Mouse (Mus musculus) kidney, postnatal 0 days (tissue): ENCODE results near the gene Lrch1. TPM values are rescaled to one million over a fixed set of nuclear protein-coding genes. Genes with fewer than 3 reads are reported as not detected.

ENCODE experiments used
- ATAC-seq: fragments of 200-750 bp; cut with Nextera tagmentation; replicated peaks from 2 replicates; pipeline ENCODE4 v1.8.0; 2017; ENCODE audit warnings: low read depth, moderate number of reproducible peaks, moderate TSS enrichment, moderate library complexity; ENCODE audit not compliant: low FRiP score
- DNase-seq: peaks from one replicate; pipeline ENCODE4 v3.0.0-alpha.2; 2016; ENCODE audit warnings: low spot score
- H3K27ac ChIP-seq: fragments of 300-500 bp; sonication (generic); 2 replicates; pipeline ENCODE4 v1.5.1; 2014; ENCODE audit warnings: mild to moderate bottlenecking
- H3K27me3 ChIP-seq: fragments of 300-500 bp; sonication (generic); 2 replicates; pipeline ENCODE4 v1.6.1; 2014; ENCODE audit warnings: low read length, mixed read lengths; ENCODE audit not compliant: insufficient read depth
- H3K36me3 ChIP-seq: fragments of 300-500 bp; sonication (generic); 2 replicates; pipeline ENCODE4 v1.6.1; 2014; ENCODE audit warnings: low read length, mixed read lengths; ENCODE audit not compliant: insufficient read depth
- H3K4me1 ChIP-seq: fragments of 300-500 bp; sonication (generic); replicated peaks from 2 replicates; pipeline ENCODE4 v1.6.1; 2014; ENCODE audit warnings: antibody characterized with exemption, low read length, mixed read lengths; ENCODE audit not compliant: insufficient read depth
- H3K4me2 ChIP-seq: fragments of 300-500 bp; sonication (generic); 2 replicates; pipeline ENCODE4 v1.6.1; 2014; ENCODE audit warnings: mild to moderate bottlenecking, low read length, moderate library complexity, mixed read lengths
- H3K4me3 ChIP-seq: fragments of 300-500 bp; sonication (generic); replicated peaks from 2 replicates; pipeline ENCODE4 v1.5.1; 2014; ENCODE audit warnings: low read depth, low read length
- H3K9ac ChIP-seq: fragments of 300-500 bp; sonication (generic); 2 replicates; pipeline ENCODE4 v1.6.1; 2014; ENCODE audit warnings: low read depth, low read length
- H3K9me3 ChIP-seq: fragments of 300-500 bp; sonication (generic); replicated peaks from 2 replicates; pipeline ENCODE4 v1.6.1; 2016; ENCODE audit warnings: low read length, inconsistent platforms, mixed read lengths
- CTCF ChIP-seq: IDR thresholded peaks from 2 replicates; pipeline ENCODE4 v1.5.1; 2016; ENCODE audit warnings: antibody characterized with exemption, low read depth, mild to moderate bottlenecking, moderate library complexity
- WGBS: fragments of 180-500 bp; shearing (Covaris S2); extraction: QIAGEN DNeasy Blood & Tissue Kit; methylation state at CpG from one replicate; pipeline ENCODE4 v1.1.7; 2014; 5-methylcytosine and 5-hydroxymethylcytosine counted together
- polyA plus RNA-seq: library from polyadenylated mRNA; unstranded; fragments of >200 nt; fragmentation: Nextera tagmentation; extraction: Ambion mirVana; gene quantifications from 2 replicates; pipeline ENCODE4 v1.2.1, GENCODE M21; 2015

The Lrch1 gene
- polyA plus RNA-seq, 1 experiment from 2014 or later, result 16.3 TPM

DNA sequence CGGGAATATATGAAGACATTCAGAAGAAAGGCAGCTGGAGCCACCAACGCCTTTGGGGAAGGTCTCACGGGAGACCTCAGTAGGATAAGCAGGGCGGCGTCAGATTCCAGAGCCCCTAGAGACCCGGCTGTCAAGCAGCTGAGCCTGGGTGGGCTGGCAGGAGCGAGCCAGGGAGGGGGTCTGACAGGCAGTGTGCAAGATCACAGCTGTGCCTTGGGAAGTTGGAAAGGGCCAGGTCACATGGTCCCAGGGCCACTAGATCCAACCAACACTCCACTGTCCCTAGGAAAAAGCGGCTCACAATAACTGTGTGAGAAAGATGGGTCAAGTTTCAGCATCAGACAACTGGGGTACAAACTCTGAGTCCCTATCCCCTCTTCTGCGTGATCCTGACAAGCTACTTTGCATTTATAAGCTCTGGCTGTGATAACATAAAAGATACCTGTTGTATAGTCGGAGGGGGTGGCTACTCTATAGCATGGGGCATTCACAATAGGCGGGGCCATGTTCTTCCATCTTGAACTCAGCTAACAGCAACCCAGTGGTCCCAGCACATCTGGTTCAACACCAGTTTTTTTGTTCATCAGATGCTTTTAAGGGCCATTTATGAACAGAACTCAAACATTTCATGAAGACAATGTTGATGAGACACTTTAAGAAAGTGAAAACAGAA lies 20.6 kb downstream of the Lrch1 start:
- H3K36me3 ChIP-seq, result peaks cover 4% of the 10 kb centered on the region; the same call in 1 of the 2 replicates
- no peaks in the 10 kb centered on the region for H3K27me3 ChIP-seq
- DNase-seq (peak; percentile 64), ATAC-seq (peak; percentile 70; the same call in 1 of the 2 replicates)
- H3K4me2 ChIP-seq, result no peak overlapping the region
- H3K9ac ChIP-seq, result no peak overlapping the region
- H3K9me3 ChIP-seq, result no peaks in the 10 kb centered on the region
- WGBS, result 38% methylated on average over 11 of the region's 11 CpGs
- H3K4me1 ChIP-seq, result peaks cover 10% of the 10 kb centered on the region
- no peak overlapping the region for H3K27ac ChIP-seq
- no peak overlapping the region for H3K4me3 ChIP-seq
- TF ChIP-seq CTCF, result no peak

DNA sequence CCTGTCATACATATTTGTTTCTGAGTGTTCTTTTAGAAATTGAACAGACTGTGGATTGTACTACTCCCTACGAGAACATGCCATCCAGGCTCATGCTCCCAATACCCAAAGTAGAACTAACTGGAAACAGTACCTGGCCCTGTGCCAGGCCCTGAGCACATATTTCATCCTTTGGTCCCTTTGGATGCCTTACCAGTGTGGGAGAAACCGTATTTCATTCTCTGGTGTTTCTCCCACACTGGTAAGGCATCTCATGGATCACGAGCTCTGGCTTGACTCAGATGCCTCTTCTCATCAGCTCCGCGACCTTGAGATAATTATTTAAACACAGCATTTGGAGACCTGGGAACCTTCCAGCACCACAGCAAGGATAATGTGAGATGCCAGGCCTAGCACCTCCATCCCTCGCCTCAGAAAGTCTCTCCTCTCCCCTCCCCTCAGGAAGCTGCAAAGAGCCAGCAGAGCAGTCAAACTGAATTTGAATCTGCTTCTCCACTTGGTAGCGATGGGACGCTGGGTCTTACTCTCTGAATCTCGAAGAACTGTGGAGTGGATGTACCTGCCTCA lies 21.6 kb downstream of the Lrch1 start:
- TF ChIP-seq CTCF, result no peak
- Histone ChIP-seq H3K9ac (no peak overlapping the region), H3K4me2 (no peak overlapping the region), H3K4me1 (peaks cover 12% of the 10 kb centered on the region), H3K27ac (no peak overlapping the region), H3K27me3 (no peaks in the 10 kb centered on the region), H3K9me3 (no peaks in the 10 kb centered on the region), H3K36me3 (peaks cover 4% of the 10 kb centered on the region; the same call in 1 of the 2 replicates), H3K4me3 (no peak overlapping the region)
- DNase-seq (peak; percentile 57), ATAC-seq (no peak)
- 53% methylated on average over 9 of the region's 9 CpGs for WGBS

DNA sequence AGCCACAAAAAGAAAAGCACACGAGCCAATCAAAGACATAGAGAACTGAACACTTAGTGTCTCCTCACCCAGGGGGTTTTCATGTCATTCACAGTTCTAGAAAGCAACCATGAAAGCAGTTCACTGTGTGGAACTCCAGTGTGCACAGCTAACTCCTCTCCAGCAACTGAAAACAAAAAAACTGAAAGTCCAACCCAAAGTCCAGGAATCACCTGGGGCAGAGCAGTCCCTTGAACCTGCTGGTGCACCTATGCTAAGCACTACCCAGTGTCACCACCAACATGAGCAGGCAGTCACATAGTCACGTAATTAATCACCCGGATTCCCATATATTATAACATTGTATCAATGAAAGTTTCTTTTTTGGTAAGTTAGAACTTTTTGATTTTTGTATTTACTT lies 23.2 kb downstream of the Lrch1 start:
- WGBS, result 81% methylated on average over 3 of the region's 3 CpGs
- no peak for ATAC-seq
- H3K4me3 ChIP-seq, result no peak overlapping the region
- no peak overlapping the region for H3K27ac ChIP-seq
- H3K27me3 ChIP-seq, result no peaks in the 10 kb centered on the region
- no peak overlapping the region for H3K9ac ChIP-seq
- TF ChIP-seq CTCF, result no peak
- peaks cover 4% of the 10 kb centered on the region; the same call in 1 of the 2 replicates for H3K36me3 ChIP-seq
- no peak overlapping the region for H3K4me2 ChIP-seq
- no peak for DNase-seq
- H3K9me3 ChIP-seq, result no peaks in the 10 kb centered on the region
- peaks cover 12% of the 10 kb centered on the region for H3K4me1 ChIP-seq

DNA sequence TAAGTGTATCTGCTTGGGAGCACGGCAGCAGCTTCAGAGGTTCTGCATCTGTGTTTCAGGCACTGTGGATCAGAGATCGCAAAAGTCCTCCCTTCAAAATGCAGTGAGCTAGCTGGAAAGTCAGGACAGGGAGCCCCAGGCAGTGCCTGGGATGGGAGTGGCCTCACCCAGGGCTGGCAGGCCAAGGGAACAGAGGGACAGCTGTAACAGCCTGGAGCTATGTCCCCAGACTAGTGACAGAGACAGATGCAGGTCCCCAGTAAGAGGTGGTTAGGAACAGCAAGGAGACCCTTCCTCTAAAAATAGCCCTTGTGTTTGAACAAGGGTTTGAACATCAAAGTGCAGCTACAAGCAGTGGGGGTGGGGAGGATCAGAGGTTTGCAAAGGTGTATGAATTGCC lies 23.6 kb downstream of the Lrch1 start:
- Histone ChIP-seq H3K36me3 (peaks cover 4% of the 10 kb centered on the region; the same call in 1 of the 2 replicates), H3K4me1 (peaks cover 12% of the 10 kb centered on the region), H3K4me2 (no peak overlapping the region), H3K27ac (no peak overlapping the region), H3K9ac (no peak overlapping the region), H3K4me3 (no peak overlapping the region), H3K27me3 (no peaks in the 10 kb centered on the region), H3K9me3 (no peaks in the 10 kb centered on the region)
- DNase-seq, result no peak
- TF ChIP-seq CTCF, result no peak
- no peak for ATAC-seq
- 61% methylated on average over 2 of the region's 2 CpGs for WGBS

DNA sequence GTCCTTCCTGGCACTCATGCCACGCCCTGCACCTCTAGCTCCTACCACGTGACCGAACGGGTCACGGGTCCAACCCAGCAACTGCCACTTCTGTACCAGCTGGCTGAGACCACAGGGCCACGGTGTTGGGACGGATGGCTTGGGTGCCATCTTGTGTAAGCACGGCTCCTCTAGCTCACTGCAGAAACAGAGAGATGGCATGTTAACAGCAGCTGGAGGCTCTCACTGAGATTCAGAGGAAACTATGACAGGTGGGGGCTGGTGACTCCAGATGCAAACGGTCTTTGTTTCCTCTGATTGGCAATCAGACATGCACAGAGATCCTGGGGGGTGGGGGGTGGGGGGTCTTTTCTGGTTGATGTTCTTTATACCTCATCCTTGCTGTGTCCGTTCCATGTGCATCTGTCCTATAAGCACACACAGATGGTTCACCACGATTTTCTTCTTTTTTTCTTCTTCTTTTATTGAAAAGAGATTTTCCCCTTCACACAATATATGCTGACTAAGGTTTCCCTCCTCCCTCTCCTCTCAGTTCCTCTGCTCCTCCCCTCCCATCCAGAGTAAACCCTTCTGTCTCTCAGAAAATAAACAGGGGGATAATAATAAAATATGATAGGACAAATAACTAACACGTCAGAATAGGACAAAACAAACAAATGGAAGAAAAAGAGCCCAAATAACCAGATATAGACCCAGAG lies 25.5 kb downstream of the Lrch1 start:
- ATAC-seq (peak; percentile 78), DNase-seq (no peak)
- Histone ChIP-seq H3K9me3 (no peaks in the 10 kb centered on the region), H3K36me3 (peaks cover 4% of the 10 kb centered on the region; the same call in 1 of the 2 replicates), H3K4me1 (peaks cover 19% of the 10 kb centered on the region), H3K4me3 (no peak overlapping the region), H3K27ac (peak overlapping the region; percentile 52; the same call in 1 of the 2 replicates), H3K27me3 (no peaks in the 10 kb centered on the region), H3K4me2 (no peak overlapping the region), H3K9ac (no peak overlapping the region)
- no peak; the same call in 1 of the 2 replicates for TF ChIP-seq CTCF
- WGBS, result 56% methylated on average over 12 of the region's 12 CpGs

DNA sequence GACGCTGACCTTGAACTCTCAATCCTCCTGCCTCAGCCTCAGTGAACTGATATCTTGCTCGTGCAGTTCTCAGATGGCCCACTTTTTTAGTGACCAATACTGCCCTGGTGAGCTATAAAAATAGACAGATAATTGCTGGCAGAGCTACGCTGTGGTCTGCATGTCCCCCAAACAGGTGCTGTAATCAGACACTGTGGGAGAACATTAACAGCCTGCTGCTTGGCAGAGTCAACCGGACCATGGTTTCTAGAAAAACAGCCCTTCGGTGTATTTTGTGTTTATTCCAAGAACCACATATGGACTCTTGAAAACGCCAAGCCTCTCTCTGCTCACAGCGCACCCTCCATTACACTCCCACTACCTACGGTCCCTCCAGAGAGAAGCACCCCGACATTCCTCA lies 26.2 kb downstream of the Lrch1 start:
- no peak overlapping the region for H3K4me3 ChIP-seq
- H3K36me3 ChIP-seq, result peaks cover 4% of the 10 kb centered on the region; the same call in 1 of the 2 replicates
- H3K9me3 ChIP-seq, result no peaks in the 10 kb centered on the region
- no peak for TF ChIP-seq CTCF
- 54% methylated on average over 9 of the region's 9 CpGs for WGBS
- no peak for DNase-seq
- no peak overlapping the region for H3K9ac ChIP-seq
- H3K4me1 ChIP-seq, result peaks cover 17% of the 10 kb centered on the region
- no peak overlapping the region for H3K4me2 ChIP-seq
- H3K27me3 ChIP-seq, result no peaks in the 10 kb centered on the region
- no peak for ATAC-seq
- H3K27ac ChIP-seq, result peak overlapping the region; percentile 52; the same call in 1 of the 2 replicates
